Mouse (Mus musculus): ENCODE measurements at regions not wholly inside any gene's neighbourhood (a gene's known extent, or its start where the extent isn't known, plus 50 kb on each side); places are given as distances from the start of the nearest gene placed in this dataset.

DNA sequence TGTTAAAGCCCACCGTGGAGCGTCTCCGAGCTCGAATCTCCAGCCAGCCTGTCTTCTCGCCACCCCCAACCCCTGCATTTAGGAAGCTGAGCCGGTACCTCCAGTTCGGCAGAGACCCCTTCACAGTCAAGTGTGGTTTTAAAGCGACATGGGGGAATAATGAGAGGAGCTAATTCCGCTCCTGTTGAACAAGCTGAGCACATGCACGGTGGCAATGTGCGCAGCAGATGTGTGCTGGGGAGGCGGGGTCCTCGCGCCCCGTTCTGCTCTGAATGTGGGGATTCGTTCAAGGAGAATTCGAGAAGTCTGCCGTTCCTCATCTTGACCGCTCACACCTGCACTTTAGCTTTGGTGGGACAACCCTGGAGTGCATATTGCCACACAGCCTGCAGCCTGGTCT is 123.4 kb upstream of the Tbx3 start:
- TF ChIP-seq CTCF (IDR thresholded peaks at IDR 0.05 in 2 of 3, conservative IDR thresholded peaks at IDR 0.05 in 1 of 3; ENCODE audit: control insufficient read depth in 1 of 3, insufficient read depth in 1 of 3, low read depth in 2 of 3, low read length in 3 of 3, poor library complexity in 1 of 3, severe bottlenecking in 1 of 3): no peak
- no peak for TF ChIP-seq CHD1 (IDR thresholded peaks at IDR 0.05; ENCODE audit: low read depth, low read length)
- no peak for TF ChIP-seq HCFC1 (IDR thresholded peaks at IDR 0.05; ENCODE audit: low read depth, low read length)
